Mouse (Mus musculus) kidney, adult 2 months (tissue): ENCODE measurements around the gene Ppm1a. TPM values are rescaled to one million over a fixed set of nuclear protein-coding genes. Genes with fewer than 3 reads are reported as not detected.
A peak's percentile ranks its signal among the peaks of the same experiment; 100 is the strongest.

ENCODE experiments used
- DNase-seq: peaks from one replicate; pipeline ENCODE4 v3.0.0; 2021
- H3K27ac ChIP-seq: fragments of 200-500 bp; 2 replicates; pipeline ENCODE4 v1.5.1; 2012; ENCODE audit warnings: low read depth, low read length, control low read depth, inconsistent platforms; ENCODE audit not compliant: insufficient read depth
- H3K27me3 ChIP-seq: fragments of 200-500 bp; replicated peaks from 2 replicates; pipeline ENCODE4 v1.6.1; 2012; ENCODE audit warnings: mild to moderate bottlenecking, moderate library complexity, low read length, inconsistent platforms; ENCODE audit not compliant: control insufficient read depth, insufficient read depth
- H3K36me3 ChIP-seq: fragments of 200-500 bp; 2 replicates; pipeline ENCODE4 v1.6.1; 2012; ENCODE audit warnings: mild to moderate bottlenecking, moderate library complexity, low read length, inconsistent platforms; ENCODE audit not compliant: control insufficient read depth, insufficient read depth
- H3K4me1 ChIP-seq: fragments of 200-500 bp; 2 replicates; pipeline ENCODE4 v1.6.1; 2011; ENCODE audit warnings: low read length; ENCODE audit not compliant: control insufficient read depth, insufficient read depth
- H3K4me3 ChIP-seq: fragments of 200-500 bp; 2 replicates; pipeline ENCODE4 v1.5.1; 2011; ENCODE audit warnings: mild to moderate bottlenecking, low read depth, low read length, control low read depth; ENCODE audit not compliant: insufficient read depth
- CTCF ChIP-seq: fragments of 200-500 bp; conservative IDR thresholded peaks from 2 replicates; pipeline ENCODE4 v1.5.1; 2011; ENCODE audit warnings: low read depth, mild to moderate bottlenecking, control low read depth, low read length, moderate library complexity, mixed read lengths; ENCODE audit not compliant: insufficient read depth, insufficient read length
- POLR2A ChIP-seq: fragments of 200-500 bp; IDR thresholded peaks from one replicate; pipeline ENCODE4 v1.6.1; 2011; ENCODE audit warnings: low read depth, low read length, control low read depth
- WGBS: fragments of 180-500 bp; shearing (Covaris S2); methylation state at CpG from one replicate; pipeline ENCODE4 v1.1.7; 2018; 5-methylcytosine and 5-hydroxymethylcytosine counted together
- polyA plus RNA-seq: library from polyadenylated mRNA; depleted of rRNA; stranded (reverse); fragments of >200 nt; gene quantifications from 2 replicates; pipeline ENCODE4 v1.2.3, GENCODE M21; 2012

The Ppm1a gene
- polyA plus RNA-seq, 1 experiment: 68.8 TPM

- Histone ChIP-seq H3K27ac (no peak overlapping the region), H3K27me3 (no peaks in the 10 kb centered on the region), H3K36me3 (no peaks in the 10 kb centered on the region), H3K4me1 (no peaks in the 10 kb centered on the region), H3K4me3 (no peak overlapping the region)
- WGBS: 87% methylated on average over 2 of the region's 2 CpGs
- TF ChIP-seq POLR2A (no peak), CTCF (no peak)
- DNase-seq: no peak
Observed at GRCm38 (mm10) chr12:72749500-72749899, 7.8 kb upstream of the Ppm1a start.

GRCm38 (mm10) chr12:72750016-72750415 lies 7.2 kb upstream of the Ppm1a start:
- H3K27me3 ChIP-seq: no peaks in the 10 kb centered on the region
- H3K27ac ChIP-seq: no peak overlapping the region
- TF ChIP-seq CTCF (no peak), POLR2A (no peak)
- WGBS: 68% methylated on average over 5 of the region's 5 CpGs
- no peaks in the 10 kb centered on the region for H3K36me3 ChIP-seq
- no peak overlapping the region for H3K4me3 ChIP-seq
- DNase-seq: no peak
- no peaks in the 10 kb centered on the region for H3K4me1 ChIP-seq

- DNase-seq: no peak
- Histone ChIP-seq H3K27ac (no peak overlapping the region), H3K36me3 (no peaks in the 10 kb centered on the region), H3K4me1 (no peaks in the 10 kb centered on the region), H3K27me3 (no peaks in the 10 kb centered on the region), H3K4me3 (no peak overlapping the region)
- WGBS: 59% methylated on average over 2 of the region's 2 CpGs
- no peak for TF ChIP-seq CTCF
- no peak for TF ChIP-seq POLR2A
Observed at GRCm38 (mm10) chr12:72750606-72751005, 6.6 kb upstream of the Ppm1a start.

DNA sequence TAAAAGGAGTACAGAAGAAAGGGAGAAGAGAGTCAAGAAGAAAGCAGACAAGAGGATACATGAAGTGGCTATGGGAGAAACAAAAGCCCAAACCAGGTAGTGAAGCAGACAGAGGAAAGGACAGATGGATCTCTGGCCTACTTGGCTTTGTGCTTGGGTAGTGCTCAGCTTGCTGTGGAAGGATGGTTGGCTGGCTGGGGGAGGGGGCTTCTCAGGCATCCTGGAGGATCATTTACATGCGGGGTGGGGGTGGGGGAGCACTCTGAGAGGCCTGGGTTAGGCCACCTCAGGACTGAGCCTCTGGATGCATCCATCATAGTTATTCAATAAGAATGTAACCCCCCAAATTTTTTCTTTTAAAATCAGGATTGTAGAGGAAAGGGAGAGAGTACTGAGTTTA lies 341 bp downstream of the Ppm1a start:
- Histone ChIP-seq H3K4me1 (no peaks in the 10 kb centered on the region; the same call in 1 of the 2 replicates), H3K27me3 (no peaks in the 10 kb centered on the region), H3K27ac (no peak overlapping the region), H3K36me3 (no peaks in the 10 kb centered on the region), H3K4me3 (no peak overlapping the region)
- 39% methylated on average over 1 of the region's 1 CpGs for WGBS
- TF ChIP-seq POLR2A: no peak
- no peak for DNase-seq

DNA sequence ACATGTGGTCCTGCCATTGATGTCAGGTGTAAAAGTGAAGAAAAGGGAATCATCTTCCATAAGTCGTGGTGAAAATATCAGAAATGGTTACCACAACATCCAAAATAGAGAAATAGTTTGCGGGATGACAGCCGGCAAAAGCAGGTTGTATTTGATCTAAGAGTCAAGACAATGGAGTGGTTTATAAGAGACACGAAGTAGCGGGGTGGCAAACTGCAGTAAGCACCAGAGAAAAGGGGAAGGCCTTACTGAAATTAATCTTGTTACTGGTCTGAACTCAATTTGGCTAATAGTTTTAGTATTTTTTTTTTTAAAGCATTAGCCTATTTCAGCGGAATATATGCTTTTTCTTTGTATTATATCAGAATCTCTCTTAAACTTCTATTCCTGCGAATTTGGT lies 2.7 kb downstream of the Ppm1a start:
- Histone ChIP-seq H3K4me1 (peaks cover 3% of the 10 kb centered on the region), H3K36me3 (no peaks in the 10 kb centered on the region), H3K4me3 (no peak overlapping the region), H3K27ac (no peak overlapping the region), H3K27me3 (no peaks in the 10 kb centered on the region)
- TF ChIP-seq POLR2A (no peak), CTCF (no peak)
- 18% methylated on average over 7 of the region's 7 CpGs for WGBS
- DNase-seq: no peak

DNA sequence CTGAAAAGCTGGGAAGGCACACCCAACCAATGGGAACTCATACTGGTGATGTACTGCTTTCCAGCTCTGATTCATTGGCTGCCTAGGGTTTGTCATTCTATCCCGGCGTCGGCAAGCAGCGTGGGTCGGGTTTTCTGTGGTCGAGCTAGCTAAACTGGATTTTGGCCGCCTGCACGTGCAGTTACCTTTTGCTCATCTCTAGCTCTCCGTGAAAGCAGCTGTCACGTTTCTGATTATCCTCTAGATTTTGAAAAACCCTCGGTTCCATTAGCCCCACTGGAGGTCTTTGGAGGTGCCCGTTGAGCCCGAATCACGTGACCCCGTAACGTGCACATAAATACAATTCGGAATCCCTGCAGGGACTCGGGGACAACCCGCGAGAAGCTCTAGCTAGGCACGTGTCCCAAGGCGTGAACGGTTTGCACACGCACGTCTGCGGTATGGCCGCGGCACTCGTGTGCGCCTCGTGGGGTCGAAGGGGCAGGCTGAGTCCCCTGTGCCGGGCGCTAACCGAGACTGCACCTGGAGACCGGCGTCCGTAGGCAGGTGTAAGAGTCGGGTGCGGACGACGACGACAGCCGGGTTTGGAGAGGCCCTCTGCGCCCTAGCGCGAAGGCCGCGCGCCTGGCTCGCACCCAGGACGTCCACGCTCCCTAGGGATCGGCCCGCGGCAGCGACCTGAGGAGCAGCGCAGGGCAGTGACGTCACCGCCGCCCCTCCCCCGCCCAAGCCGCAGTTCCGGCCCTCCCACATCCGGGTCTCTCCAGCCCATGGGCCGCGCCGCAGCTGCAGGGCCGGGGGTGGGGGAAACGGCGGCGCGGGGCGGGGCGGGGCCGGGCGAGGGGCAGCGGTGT lies 3.3 kb downstream of the Ppm1a start:
- Histone ChIP-seq H3K4me1 (peaks cover 3% of the 10 kb centered on the region), H3K4me3 (peak overlapping the region; percentile 94), H3K36me3 (no peaks in the 10 kb centered on the region), H3K27ac (peak overlapping the region; percentile 97), H3K27me3 (no peaks in the 10 kb centered on the region)
- peak; percentile 96 for DNase-seq
- under 1% methylated on average over 70 of the region's 78 CpGs for WGBS
- peak; percentile 44 for TF ChIP-seq POLR2A
- TF ChIP-seq CTCF: no peak

DNA sequence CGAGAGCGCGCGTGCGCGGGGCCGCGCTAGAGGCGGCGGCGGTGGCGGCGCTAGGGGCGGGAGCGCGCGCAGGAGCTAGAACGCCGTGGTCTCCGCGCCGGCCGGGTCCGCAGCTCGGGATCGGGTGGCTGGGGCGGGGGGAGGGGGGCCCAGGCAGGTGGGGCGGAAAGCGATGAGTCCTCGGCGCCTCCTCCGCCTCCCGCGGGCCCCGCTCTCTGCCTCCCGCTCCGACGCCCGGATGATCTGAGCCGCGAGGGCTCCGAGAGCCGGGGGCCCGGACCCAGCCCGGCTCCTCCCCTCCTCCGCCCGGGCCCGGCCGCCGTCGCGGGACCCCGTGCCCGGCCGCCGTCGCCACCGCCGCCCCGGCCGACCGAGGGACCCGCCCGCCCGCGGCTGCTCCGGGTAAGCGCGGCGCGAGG lies 4.0 kb downstream of the Ppm1a start:
- Histone ChIP-seq H3K4me1 (peaks cover 3% of the 10 kb centered on the region), H3K36me3 (no peaks in the 10 kb centered on the region), H3K4me3 (peak overlapping the region; percentile 94), H3K27ac (0 out of 2 replicates have a peak overlapping the region, but pooled peaks have one; percentile 36), H3K27me3 (no peaks in the 10 kb centered on the region)
- under 1% methylated on average over 43 of the region's 71 CpGs for WGBS
- no peak for DNase-seq
- TF ChIP-seq CTCF: no peak
- TF ChIP-seq POLR2A: no peak
